Mouse (Mus musculus): Measurements from ENCODE around the gene Gpc6. TPM values are rescaled to one million over a fixed set of nuclear protein-coding genes. Genes with fewer than 3 reads are reported as not detected.

Gpc6 gene
- total RNA-seq, 2 experiments from 2014 or later = 11.7 to 12.7 TPM

DNA sequence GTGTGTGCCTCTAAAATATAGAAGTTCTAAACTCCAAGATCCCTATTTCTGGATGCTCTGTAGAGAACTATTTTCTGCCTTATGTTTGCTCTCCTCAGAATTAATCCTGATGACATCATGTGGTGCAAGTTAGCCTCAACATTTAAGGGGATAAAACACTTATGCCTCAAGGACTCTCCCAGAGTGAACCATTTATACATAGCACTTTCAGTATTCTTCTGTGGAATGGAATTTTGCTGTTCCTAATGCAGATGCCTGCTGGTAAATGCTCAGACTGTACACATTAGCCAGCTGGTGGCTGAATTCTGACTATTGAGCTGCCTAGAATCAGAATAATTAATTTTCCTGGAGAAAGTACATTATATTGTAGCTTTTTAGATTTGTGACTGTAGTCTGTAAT lies 289.3 kb downstream of the Gpc6 start:
- DNase-seq (ENCODE audit: extremely low spot score in 1 of 2, low spot score in 1 of 2) = no peak

DNA sequence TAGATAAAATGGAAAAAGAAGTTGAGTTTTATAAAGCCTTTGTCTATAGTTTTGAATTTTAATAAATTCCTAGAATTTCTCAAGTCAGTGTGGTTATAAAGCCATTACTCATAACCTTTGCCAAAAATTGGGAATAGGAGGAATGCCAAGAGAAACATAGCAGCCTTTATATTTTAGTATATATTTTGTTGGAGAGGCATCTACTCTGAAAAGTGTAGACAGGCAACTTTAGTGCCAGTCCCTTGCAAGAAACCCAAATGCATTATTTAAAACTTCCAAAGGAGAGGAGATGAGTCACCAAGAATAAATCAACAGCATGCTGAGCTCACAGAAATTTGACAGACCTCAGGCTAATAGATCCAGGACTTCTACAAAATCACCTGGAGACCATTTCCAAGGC lies 301.8 kb downstream of the Gpc6 start:
- DNase-seq (ENCODE audit: extremely low spot score in 1 of 2, low spot score in 1 of 2) = no peak

DNA sequence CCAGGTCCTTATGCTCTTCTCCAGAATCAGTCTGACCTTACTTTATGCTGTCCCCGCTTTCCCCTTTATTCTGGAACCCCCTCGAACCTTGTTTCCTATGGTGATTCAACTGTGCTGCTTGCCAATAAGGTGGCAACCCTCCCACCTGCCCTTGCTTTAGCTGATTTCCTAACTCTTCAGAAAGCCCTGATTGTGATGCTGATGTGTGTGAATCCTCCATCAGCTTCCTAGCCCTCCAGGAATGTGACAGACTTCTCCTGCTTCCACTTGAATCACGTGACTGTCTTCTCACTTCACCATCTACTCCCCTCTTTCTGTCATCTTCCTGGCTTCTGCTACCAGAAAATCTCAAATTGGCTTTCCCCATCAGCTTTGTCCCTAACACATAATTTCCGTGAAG lies 305.4 kb downstream of the Gpc6 start:
- DNase-seq (ENCODE audit: extremely low spot score in 1 of 2, low spot score in 1 of 2) = no peak

DNA sequence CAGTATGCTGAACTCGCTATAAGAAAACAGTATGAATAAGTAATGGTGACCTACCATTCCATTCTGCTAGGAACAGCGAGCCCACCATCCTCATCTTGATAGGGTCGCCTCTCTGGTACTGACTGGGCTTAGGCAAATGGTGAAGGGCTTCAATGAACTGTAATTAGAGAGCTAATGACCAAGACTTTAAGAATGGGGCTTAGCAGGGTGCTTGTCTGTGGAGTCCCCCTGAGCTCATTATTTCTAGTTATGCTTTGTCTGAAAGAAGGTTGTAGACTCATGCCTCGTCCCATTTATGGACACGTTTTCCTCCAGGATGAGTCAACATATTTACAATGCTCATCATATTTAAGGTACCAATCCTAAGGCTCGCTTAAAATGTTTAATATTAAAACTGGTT lies 313.1 kb downstream of the Gpc6 start:
- DNase-seq (ENCODE audit: extremely low spot score in 1 of 2, low spot score in 1 of 2) = no peak

DNA sequence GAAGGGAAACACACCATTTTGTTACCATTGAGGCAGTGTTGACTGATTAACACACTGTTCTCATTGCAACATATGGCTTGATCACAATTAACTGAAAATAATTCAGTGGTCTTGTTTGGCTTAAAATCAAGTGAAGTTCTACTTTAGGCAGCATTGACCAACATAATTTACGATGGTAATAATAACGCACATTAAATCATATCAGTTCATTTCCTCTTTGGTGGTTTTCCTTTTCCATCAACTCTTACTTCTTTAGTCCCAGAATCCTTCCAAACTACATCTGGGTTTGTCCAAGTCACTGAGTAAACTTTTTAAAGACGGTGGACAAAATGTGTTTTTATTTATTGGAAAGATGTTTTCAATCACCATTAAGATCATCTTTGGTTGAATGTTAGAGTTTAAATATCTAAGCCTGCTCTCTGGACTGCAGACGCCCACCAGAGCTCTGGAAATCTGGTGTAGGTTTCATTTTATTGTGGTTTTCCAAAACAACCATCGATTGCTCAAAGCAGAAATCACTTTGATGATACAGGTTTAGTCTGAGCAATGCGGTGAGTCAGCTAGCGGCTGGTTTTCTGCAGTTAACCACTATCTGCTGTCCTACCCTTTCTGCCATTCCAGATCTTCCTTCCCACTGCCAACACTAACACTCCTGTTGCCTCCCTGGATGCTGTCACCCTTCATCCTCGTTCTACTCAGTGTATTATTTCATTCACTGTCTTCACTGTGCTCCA lies 314.7 kb downstream of the Gpc6 start:
- DNase-seq (ENCODE audit: extremely low spot score in 1 of 2, low spot score in 1 of 2) = no peak

DNA sequence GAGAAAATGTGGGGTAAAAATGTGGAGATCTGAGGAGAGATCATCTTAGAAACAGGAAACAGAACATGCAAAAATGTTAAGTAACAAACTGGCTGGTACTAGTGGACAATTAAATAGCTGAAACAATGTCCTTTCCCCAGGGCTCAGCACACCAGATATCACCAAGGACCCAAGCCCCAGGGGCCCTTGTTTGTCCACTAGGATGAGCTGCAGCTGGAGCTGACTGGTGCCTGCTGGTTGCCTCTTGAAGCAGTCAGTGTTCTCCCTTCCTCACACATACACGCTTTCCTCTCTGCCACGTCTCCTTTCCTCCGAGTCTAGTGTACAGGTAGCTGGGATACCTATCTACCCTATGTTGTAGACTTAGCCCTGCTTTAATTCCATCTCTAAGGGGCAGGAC lies 320.5 kb downstream of the Gpc6 start:
- no peak for DNase-seq (ENCODE audit: extremely low spot score in 1 of 2, low spot score in 1 of 2)

DNA sequence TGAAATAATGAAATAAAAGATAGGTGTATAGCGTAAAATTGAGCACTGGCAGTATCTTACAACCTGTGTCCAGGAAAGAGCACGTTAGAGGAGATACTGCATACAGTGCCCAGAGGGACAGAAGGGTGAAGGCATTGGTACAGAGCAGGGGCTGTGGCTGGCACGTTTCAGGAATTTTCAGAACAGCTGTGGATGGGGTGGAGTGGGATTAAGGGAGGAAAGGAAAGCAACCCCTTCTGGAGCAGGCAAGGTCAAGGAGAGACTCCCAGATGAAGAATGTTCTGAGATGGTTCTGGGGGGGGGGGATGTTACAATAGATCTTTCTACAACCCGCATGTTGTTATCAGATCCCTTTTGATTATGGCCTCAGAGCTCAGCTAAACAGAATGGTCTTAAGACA lies 331.1 kb downstream of the Gpc6 start:
- DNase-seq (ENCODE audit: extremely low spot score in 1 of 2, low spot score in 1 of 2) = no peak

DNA sequence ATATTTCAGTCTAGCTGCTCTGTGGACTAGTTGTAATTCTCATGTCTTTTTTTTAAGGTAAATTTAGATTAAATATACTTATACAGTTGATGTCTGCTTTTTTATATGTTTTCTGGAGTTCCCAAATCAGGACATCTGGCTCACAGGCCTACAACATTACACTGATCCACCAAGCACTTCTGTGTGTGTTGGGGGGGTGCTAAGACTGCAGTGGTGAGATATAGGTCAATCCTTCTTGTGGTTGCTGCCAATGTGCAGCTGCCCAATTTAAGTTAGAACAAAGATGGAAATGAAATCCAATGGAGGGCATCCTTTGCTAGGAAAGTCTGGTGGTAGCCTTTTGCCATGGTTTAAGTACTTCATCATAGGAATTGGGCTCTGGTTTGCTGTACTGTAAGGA lies 340.5 kb downstream of the Gpc6 start:
- no peak for DNase-seq (ENCODE audit: extremely low spot score in 1 of 2, low spot score in 1 of 2)

DNA sequence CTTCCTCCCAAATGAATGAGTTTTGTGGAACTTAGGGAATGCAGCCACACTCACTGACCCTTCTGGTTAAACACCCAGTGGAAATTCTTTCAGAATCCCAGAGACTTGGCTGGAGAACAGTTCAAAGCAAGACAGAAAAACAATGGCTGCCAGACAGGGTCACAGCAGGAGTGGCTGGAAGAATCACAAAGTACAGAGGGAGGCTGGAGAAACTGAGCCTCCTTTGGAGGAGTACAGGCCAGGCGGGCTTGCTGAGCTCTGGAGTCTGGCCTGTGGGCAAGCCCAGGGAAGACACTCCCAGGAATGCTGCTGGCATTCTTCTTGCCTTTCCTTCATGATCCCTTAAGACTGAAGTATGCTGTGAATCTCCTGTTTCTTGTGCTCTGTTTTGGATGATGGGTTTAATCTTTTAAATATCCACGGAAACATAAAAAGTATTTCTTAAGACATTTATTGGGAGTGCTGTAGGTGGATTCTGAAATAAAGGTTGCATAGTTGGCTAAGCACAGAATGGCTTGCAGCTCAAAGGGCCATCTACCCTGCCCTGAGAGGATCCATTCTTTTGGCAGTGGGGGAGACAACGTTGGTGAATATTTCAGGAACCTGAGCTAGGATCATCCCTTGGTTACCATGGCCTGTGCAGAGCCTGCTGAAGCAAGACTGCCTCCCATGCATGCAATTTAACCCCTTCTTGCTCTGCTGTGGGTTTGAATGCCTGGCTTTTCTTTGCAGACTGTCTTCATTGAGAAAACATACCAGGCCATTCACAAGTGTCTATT lies 342.9 kb downstream of the Gpc6 start:
- DNase-seq (ENCODE audit: extremely low spot score in 1 of 2, low spot score in 1 of 2) = no peak

DNA sequence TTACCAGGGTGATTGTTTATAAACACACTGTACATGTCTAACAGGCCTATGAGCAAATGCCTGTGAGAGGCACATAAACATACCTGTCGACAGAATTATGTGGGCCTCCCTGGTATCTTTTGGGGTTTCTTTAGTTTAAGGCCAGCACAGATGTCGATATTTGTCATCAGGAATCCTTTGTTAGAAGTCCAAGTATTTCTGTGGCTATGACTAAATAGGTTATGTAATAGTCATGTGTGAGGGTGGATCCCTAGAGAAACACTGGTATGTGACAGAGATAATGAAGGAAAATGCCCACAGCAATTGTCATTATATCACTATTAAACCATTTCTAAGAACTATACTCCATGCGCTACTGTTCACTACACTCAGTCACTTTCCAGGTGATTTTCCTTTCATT lies 358.5 kb downstream of the Gpc6 start:
- no peak for DNase-seq (ENCODE audit: extremely low spot score in 1 of 2, low spot score in 1 of 2)

DNA sequence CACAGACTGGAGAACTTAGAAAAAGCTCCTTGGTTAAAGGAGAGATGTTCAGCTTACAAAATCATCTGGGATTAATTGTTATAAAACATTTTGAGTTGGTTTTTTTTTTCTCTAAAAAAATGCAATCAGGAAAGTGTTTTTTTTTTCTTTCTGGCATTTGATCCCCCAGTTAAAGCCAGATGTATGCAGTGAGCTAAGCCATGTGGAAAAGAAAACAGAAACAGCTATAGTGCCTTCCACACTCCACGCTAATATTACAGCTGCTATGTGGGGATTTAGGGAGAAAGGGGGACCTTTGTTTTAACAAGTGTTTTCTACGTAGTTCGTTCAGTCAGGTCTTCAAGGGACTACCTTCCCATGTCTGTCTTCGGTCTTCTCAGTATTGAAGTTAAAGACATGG lies 368.6 kb downstream of the Gpc6 start:
- no peak for DNase-seq (ENCODE audit: extremely low spot score in 1 of 2, low spot score in 1 of 2)

DNA sequence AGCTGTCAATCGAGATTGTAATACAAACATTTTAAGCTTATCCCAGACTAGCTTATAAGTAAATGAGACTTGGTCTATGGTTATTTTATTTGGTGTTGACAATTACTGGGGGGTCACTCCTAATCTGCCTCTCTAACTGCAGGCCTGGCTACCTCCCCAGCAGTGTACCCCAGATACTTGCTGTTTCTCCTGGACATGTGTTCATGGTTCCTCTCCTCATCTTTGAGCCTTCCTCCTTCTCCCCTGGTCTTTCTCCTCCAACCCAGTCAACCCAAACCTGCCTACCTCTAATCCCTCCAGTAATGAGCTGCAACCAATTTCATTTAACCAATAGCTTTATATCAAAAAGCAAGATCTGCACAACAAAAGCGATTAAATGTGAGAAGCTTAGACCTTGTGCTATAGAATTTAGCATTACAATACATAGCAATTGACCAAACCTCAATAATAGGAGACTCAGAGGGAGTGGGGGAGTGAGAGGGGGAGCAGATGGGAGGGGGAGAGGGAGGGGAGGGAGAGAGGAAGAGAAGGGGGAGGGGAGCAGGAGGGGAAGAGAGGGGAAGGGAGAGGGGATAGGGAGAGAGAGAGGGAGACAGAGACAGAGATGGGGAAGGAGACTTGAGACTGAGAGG lies 371.2 kb downstream of the Gpc6 start:
- no peak for DNase-seq (ENCODE audit: extremely low spot score in 1 of 2, low spot score in 1 of 2)

DNA sequence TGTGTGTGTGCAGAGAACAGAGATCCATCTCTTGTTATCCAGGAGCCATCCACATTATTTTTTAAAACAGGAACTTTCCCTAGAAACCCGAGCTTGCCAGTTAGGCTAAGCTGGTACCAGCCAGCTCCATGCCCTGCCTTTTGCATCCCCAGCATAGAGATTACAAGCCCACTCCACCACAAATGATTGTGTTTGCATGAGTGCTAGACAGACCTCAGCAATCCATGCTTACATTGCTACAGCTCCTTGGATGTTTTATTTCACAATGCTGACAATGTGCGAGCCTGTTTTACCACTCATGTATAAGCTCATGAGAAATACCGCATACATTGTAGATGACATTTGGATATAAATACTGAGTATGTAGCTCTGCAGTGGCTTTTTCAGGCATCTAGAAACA lies 375.9 kb downstream of the Gpc6 start:
- no peak for DNase-seq (ENCODE audit: extremely low spot score in 1 of 2, low spot score in 1 of 2)

DNA sequence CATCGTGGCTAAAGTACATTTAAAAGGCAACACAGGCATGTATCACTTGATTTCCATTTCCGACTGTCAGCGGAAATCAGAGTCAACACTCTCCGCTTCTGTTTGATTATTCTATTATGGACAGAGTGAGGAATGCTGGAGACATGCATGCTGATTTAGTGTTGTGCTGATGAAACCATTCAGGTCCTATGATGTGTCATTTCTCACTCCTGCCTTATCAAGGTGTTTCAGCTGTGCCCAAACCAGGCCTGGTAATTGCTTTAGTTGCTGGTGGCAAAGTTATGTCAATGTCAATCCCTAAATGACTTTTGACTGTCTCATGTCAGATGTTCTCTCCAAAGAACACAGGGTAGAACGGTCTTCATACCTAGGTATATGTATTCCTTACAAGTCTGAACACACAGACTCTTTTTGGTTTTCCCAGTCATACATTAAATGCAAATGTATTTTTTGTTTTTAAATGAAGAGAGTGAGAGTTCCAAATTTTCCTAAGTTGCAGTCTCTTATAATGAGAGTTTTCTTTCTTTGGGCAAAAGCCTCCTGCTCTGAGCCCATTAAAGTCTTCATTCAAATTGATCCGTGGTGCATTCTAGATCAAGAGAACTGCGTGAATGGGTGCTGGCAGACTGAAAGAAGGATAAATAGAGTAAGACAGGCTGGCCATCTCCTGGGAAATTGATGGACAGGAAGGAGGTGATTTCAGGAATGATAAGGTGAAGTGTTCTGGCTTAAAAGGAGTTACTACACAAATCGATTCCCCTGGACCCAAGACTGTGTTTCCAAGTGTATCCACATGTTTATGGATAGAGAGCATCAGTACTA lies 379.0 kb downstream of the Gpc6 start:
- no peak for DNase-seq (ENCODE audit: extremely low spot score in 1 of 2, low spot score in 1 of 2)

DNA sequence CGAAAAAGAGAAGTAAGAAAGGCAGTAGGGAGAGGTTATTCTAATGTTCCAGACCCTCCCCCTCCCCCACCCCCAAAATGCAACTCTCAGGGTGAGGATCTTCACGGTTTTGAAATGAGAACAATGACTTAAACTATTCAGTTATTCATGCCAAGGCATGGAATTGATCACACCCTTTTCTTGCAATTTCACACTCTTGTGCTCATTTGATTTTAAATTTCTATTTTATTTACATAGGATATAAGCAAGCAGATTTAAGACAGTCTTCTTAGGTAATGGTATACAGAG lies 379.6 kb downstream of the Gpc6 start:
- no peak for DNase-seq (ENCODE audit: extremely low spot score in 1 of 2, low spot score in 1 of 2)

DNA sequence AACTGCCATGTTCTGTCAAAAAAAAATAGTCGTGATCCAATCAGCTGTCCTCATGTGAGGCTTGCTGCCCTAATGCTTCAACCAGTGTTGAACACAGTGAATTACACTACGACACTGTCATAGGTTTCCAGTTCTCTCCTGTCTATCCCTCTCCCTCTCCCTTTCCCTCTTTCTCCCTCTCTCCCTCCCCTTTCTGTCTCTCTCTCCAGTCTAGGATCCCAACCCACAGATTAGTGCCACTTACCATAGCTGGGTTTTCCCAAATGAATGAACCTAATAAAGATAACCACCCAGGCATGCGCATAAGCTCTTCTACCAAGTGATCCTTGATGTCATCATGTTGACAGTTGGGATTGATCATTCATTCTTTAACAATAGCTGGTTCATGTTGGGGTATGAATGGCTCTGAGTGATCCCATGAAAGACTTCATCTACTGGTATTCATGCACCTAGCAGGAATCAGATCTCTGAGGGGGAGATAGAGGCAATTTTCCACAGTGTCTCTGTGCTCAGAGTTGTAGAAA lies 384.9 kb downstream of the Gpc6 start:
- DNase-seq (ENCODE audit: extremely low spot score in 1 of 2, low spot score in 1 of 2) = no peak

DNA sequence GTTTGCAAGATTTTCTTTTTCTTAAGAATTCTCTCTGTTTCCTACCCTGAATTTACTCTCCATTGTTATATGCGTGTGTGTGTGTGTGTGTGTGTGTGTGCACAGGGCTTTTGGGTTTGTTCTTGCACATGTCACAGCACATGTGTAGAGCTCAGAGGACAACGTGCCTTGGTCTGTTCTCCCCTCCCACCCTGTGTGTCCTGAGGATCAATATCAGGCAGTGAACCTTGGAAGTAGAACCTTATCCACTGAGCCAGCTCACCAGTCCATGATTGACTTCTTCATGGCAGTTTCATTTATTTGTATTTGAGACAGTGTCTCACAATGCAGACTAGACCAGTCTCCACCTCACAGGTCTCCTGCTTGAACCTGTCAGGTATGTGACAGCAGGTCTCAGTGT lies 399.1 kb downstream of the Gpc6 start:
- no peak for DNase-seq (ENCODE audit: extremely low spot score in 1 of 2, low spot score in 1 of 2)

DNA sequence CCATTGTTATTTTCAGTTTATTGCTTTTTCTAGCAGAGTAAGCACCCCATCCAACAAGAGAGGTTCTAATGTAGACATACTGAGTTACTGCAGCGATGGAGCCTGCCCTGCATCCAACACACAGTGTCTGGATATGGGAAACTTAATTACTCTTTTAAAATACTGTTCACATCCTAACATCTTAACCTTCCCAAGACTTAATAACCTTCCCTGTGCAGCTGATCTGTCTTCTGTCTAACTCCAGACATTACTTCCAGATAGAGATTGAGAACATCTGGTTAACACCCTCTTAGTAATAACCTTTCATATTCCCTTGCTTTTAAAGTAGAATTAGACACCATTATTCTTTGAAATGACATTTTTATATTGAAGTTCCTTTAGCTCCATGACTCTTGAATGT lies 407.1 kb downstream of the Gpc6 start:
- DNase-seq (ENCODE audit: extremely low spot score in 1 of 2, low spot score in 1 of 2) = no peak

DNA sequence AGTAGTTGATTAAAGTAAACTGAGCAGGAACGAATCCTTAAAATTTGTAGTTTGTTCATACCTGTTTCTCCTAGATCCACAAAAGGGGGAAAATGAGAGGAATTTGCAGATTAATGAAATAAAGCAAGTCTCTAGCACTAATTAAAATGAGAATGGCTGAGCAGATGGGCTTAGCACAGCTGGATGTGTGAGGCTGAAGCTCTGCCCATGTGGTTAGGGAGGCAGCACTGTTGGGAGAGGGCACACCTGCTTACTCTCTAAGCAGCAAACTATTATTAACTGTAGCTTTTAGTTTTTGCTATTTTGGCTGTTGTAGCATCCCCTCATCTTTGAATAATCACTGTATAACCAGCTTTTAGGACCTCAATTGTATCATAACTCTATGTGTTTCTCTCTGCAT lies 412.2 kb downstream of the Gpc6 start:
- DNase-seq (ENCODE audit: extremely low spot score in 1 of 2, low spot score in 1 of 2) = no peak

DNA sequence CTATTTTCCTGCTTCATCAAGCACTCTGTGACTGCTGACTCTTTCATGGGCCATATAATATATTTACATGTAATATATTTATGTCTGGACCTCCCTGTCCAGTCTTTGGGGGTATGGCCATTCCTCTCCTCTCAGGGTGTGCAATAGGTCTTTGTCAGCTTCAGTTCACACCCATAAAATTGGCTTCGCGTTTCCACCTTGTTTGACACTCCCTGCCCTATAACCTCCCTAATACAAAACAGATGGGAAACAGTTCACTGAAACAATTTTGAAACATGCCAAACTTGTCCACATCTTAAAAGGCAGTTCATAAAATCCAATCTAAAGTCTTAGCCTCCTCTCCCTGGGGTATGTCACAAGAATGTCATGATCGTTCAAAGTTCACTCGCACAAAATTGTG lies 415.4 kb downstream of the Gpc6 start:
- DNase-seq (ENCODE audit: extremely low spot score in 1 of 2, low spot score in 1 of 2) = no peak

DNA sequence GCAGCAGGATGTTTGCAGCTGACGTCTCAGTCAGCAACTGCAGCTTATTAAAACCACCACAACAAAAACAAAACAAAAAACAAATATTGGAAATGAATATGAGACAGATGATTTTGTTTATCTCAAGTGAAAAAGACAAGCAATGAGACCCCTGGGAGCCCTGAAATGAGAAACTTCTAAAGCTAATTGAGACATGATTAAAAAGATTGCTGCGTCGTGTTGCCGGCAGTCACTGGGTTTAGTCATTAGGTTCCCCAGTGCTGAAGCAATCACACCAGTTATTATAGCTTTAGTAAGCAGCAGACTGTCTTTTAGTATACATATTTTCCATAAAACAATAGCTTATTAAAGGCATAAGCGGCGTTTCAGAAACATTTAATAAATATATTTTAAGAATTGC lies 419.4 kb downstream of the Gpc6 start:
- DNase-seq (ENCODE audit: extremely low spot score in 1 of 2, low spot score in 1 of 2) = no peak

All from layer of hippocampus, postnatal 25 days (tissue).